Mouse (Mus musculus) frontal cortex, postnatal 14 days (tissue): ENCODE measurements around the gene Ppp1r9b.
"Not testable (repeated sequence)": the region's sequence is repeated elsewhere in the genome, so short reads cannot be mapped to it uniquely, and the experiment has no call there.

Experiments
- DNase-seq, 2 experiments: peaks; one replicate each; pipeline ENCODE4 v3.0.0; 2022; ENCODE audit warnings: low spot score in 2 of 2

Ppp1r9b gene

DNA sequence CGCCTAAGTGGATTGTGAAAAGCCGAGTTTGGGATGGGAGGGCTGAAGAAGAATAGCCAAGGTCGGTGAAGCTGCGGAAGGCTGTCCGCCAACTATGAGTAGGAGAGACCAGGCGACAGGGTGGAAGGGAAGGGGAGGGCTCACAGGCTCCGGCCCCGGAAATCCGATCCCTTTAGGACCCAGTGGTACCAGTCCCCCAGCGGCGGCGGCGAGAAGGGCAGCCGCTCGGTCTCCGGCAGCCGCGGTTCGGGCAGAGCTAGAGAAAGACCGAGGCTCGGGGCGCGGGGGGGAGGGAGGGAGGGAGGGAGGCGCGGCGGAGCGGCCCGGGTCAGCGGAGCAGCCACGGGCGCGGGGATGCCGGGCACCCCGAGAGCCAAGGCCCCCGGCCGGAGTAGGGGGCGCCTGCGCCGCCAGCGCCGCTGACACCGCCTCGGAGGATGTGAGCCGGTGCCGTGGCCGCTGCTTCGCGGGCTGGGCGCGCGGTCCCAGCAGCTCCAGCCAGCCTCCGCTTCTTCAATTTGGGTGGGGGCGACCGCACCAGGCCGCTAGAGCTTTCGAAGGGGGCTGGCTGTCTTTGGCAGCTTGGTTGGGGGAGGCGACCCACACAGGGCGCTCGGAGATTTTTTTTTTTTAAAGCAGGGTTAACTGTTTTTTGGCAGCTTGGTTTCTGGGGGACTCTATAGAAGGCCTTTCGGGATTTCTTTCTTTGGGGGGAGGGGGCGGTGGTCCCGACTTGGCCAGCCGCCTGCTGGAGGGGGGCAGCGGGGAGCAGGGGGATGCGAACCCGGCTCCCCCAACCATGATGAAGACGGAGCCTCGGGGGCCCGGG, at the start of gene Ppp1r9b:
Gene Ppp1r9b (plus strand): TSS at position 287 of the 829 bp plus-strand sequence.
- peak; percentile 87 to 89 for DNase-seq

GRCm38 (mm10) chr11:94941121-94941520, 49.7 kb upstream of the Ppp1r9b start:
- no peak for DNase-seq

GRCm38 (mm10) chr11:94941776-94942175, 49.1 kb upstream of the Ppp1r9b start:
- DNase-seq: no peak

DNA sequence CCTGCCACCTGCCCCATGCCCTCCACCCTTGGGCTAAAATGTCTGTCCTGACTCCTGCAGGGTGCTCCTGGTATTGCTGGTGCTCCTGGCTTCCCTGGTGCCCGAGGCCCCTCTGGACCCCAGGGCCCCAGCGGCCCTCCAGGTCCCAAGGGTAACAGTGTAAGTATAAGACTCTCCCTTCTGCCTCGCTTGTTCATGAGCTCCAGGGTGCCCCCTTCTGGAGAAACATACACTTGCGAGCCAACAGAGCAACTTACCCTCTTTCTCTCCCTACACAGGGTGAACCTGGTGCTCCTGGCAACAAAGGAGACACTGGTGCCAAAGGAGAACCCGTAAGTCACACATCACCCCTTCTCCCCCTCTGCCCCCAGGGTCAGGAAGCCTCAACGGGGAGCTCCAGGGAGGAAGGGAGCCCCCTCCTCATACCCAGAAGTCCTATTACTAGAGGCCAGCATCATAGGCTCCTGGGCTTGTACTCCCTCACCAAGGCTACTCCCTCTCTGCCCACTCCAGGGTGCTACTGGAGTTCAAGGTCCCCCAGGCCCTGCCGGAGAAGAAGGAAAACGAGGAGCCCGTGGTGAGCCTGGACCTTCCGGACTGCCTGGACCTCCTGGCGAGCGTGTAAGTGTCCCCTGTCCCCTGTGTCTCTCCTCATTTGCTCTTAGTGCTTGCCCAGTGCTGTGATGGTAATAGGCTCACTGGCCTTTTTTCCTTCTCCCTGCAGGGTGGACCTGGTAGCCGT, 48.4 kb upstream of the Ppp1r9b start:
- no peak for DNase-seq

GRCm38 (mm10) chr11:94943054-94943453, 47.8 kb upstream of the Ppp1r9b start:
- DNase-seq: no peak

GRCm38 (mm10) chr11:94944295-94944694, 46.5 kb upstream of the Ppp1r9b start:
- DNase-seq: no peak

DNA sequence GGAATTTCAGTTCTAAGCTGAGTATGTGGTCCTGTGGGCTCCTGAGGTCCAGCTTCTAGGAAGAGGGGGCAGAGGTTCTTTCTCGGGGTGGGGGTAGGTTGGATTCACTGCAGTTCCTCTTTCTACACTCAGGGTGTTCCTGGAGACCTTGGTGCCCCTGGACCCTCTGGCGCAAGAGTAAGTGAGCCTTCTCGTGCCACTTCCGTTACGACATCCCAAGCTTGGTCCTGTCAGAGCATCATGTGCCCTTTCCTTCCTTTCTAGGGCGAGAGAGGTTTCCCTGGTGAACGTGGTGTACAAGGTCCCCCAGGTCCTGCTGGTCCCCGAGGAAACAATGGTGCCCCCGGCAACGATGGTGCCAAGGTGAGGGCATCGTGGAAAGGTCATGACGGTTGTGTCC, 45.6 kb upstream of the Ppp1r9b start:
- no peak for DNase-seq

GRCm38 (mm10) chr11:94952169-94952568, 38.7 kb upstream of the Ppp1r9b start:
- DNase-seq: no peak

DNA sequence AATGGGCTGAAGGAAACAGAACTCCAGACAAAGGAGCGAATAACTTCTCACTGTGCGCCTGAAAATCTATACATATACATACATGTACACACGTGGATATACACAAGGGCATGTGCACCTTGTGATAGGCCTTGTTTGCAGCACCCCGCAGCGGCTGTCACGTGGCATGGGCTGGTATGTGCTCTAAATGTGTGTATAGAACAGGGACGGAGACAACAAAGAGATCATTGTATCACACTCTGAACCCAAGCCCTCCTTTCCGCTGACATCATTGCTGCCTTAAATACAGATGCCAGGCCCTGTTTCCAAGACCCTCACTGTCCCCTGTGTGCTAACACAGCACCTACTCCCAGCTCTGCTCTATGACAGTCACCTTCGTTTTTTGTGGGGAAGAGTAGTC, 35.7 kb upstream of the Ppp1r9b start:
- no peak for DNase-seq

DNA sequence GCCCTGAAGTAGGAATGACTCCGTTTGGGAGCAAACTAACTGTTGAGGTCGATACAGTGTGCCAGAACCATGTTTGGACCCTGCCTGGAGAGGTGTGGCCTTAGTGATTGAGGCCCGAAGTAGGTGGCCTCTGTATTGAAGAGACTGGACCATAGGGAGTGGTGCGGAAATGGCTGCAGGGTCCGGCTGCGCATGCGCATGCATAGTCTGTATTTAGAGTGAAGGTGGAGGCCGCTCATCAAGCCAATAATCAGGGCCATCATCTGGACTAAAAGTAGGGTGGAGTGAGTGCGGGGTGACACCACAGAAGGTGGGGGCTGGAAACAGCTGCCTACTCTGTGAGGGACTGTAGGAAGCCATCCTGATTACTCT, 33.2 kb upstream of the Ppp1r9b start:
- no peak for DNase-seq

DNA sequence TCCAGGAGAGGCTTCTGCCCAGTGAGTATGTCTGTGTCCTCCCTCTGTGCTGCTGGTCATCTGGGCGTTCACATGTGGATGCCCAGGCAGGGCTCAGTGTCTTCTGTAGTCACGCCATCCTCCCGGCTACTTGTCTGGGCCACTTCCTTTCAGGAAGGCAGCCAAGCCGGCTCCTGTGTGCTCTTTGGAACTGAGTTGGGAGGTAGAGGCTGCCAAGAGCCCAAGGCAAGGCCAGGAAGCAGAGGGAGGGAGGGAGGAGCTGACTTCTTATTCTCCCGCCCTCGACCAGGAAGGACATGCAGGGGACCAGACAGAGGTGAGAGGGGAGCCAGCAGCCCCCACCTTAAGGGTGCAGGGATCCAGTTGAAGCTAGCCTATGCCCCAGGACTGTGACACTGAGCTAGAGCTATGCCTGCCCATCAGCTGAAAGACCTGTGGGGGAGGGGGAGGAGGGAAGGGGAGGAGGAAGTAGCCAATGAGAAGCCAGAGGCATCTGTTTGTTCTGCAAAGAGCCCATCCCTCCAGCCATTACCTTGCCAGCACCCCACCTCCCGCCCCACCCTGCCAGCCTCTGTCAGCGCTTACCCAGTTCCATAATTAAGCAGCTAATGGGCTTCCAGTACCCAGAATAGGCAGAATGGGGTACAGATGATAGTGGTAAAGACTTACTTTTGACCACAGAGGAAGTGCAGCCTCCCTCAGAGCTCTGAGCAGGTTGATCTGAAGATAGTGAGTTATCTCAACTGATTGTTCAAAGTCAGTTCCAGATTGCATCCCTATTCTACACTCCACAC, 32.6 kb upstream of the Ppp1r9b start:
- peak in 1 of 2 experiments; percentile 39 for DNase-seq

- DNase-seq: no peak
Observed at GRCm38 (mm10) chr11:94962534-94963101, 28.2 kb upstream of the Ppp1r9b start.

DNA sequence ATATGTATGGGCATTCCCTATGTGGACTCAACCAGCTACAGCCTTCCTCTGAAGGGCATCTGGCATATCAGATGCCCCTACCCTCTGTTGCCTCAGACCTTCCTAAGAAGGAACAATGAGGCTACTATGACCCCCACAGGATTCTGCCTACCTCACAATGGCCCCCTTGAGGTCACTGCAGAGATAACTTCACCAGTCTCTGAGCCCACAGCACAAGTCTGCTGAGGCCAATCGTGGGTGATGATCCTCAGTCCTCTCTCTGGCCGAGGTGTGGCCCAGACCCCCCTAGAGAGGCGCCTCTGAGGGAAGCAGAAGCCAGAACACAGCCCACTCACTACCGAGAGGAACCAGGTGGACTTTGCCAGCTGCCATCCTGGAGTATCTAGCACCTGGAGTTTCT, 23.4 kb upstream of the Ppp1r9b start, which contains the start of gene Hils1:
Gene Hils1 (plus strand): TSS at position 175 of the 400 bp plus-strand sequence.
- no peak for DNase-seq

DNA sequence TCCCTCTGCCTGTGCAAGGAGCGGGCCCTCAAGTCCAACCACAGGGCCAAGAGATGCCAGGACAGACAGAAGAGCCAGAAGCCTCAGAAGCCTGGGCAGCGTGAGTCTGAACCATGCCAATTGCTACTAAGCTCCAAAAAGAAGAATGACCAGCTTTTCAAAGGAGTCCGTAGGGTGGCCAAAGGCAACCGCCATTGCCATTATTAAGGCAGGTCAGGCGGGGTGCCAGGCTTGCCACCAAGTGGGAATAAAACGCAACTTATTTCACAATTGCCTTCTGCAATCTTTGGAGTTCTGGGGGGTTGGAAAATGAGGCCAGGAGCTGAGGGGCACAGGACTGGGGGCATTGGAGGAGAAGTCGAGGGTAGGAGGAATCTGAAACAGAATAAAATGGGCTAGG, 22.6 kb upstream of the Ppp1r9b start:
- no peak for DNase-seq

- not testable (repeated sequence) for DNase-seq
Observed at GRCm38 (mm10) chr11:94969709-94970108, 21.1 kb upstream of the Ppp1r9b start.

- DNase-seq: peak in 1 of 2 experiments; percentile 78
Observed at GRCm38 (mm10) chr11:94970210-94970943, 20.5 kb upstream of the Ppp1r9b start.

- peak in 1 of 2 experiments; percentile 3 for DNase-seq
Observed at GRCm38 (mm10) chr11:94971895-94972615, 18.8 kb upstream of the Ppp1r9b start.

DNA sequence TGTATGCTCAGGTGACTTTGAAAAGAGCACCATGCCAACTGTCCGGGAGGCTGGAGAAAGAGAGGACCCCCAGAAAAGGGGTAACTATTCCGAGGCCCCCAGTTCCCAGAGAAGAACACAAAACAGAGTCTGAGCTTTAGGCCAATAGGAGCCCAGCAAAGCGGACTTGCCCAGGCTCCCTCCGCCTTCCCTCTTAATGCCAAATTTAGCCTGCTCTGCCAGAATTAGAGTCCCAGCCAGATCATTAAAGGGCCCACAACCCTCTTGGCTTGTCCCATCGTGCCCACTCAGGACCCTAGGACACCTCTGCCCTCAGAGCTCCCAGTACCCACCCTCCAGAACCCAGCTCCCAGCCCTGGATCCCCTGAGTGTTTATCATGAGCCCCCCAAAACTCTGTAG, 17.9 kb upstream of the Ppp1r9b start:
- peak in 1 of 2 experiments; percentile 3 for DNase-seq

DNA sequence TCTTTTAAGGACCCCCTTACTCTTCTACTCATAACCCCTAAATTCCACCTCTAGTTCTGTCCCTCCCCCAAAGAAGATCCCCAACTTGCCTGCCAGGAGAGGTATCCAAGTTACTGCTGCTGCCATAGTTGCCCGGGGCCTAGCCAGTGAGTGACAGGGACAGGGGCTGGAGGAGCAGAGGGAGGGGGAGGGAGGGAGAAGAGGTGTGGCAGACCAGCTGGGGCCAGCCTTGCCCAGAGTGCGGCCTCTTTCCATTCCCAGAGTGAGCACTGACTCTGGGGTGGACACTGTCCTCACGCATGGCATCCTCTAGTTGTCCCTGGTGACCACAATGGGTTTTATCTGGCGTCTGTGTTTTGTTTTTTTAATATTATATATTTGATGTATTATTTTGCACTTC, 17.5 kb upstream of the Ppp1r9b start:
- DNase-seq: peak in 1 of 2 experiments; percentile 2

DNA sequence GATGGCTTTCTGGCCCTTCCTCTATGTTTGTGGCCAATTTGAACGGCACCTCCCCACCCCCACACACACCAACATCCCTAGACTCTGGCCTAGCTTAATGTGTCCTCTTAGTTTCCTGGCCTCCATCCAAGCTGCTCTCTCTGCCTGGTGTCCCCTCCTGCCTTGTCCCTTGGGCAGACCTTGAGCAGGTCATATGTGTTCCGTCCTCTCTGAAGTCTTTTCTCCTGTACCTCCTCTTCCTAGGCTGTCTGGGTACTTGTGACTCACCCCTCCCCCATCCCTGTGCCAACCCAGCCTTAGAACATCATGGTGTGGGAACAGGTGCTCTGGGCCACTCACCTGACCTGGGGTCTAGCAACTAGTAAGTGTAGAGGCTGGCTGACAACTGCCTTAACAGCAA, 15.9 kb upstream of the Ppp1r9b start:
- no peak for DNase-seq
